ENCODE assay signal across 8 mouse cellular contexts in genomic region chr8:8994596-8995189, GRCm38 (mm10).
DNase-seq lines count a peak whose midpoint lies in the region; ATAC-seq and TF ChIP-seq lines count a peak whose summit lies in the region.

No protein-coding gene starts in this region.

- H3K4me2 ChIP-seq in embryonic facial prominence, embryonic 12.5 days (replicated peaks): peak overlapping the region; percentile 59
- peak overlapping the region; percentile 65 for H3K4me2 ChIP-seq in heart, embryonic 11.5 days
- peak overlapping the region; percentile 23; the same call in 1 of the 2 replicates for H3K4me2 ChIP-seq in liver, embryonic 14.5 days (ENCODE audit: low read depth)
- H3K4me2 ChIP-seq in neural tube, embryonic 12.5 days (replicated peaks): peak overlapping the region; percentile 55

- peak overlapping the region; percentile 45; the same call in 1 of the 2 replicates for H3K9ac ChIP-seq in embryonic facial prominence, embryonic 12.5 days
- peak overlapping the region; percentile 70 for H3K9ac ChIP-seq in heart, embryonic 11.5 days (ENCODE audit: low read depth, low read length)
- H3K9ac ChIP-seq in liver, embryonic 14.5 days (replicated peaks): no peak overlapping the region
- H3K9ac ChIP-seq in neural tube, embryonic 12.5 days: peak overlapping the region; percentile 29; the same call in 1 of the 2 replicates

- TF ChIP-seq CTCF in liver, embryonic 14.5 days (IDR thresholded peaks at IDR 0.05; ENCODE audit: low read depth): no peak

- TF ChIP-seq EP300 in liver, embryonic 14.5 days (IDR thresholded peaks at IDR 0.05; ENCODE audit: low read depth): no peak

- peak; percentile 50 to 53 for DNase-seq in cerebellum, postnatal 10 days
- no peak for DNase-seq in cerebellum, adult 11 months
- peak; percentile 62 to 77 for DNase-seq in kidney, adult 8-10 months
- no peak for DNase-seq in liver, embryonic 14.5 days (ENCODE audit: low read depth in 3 of 3, low spot score in 3 of 3)
- no peak for DNase-seq in T-cell, adult 2 months (ENCODE audit: low spot score)

- H3K4me1 ChIP-seq in embryonic facial prominence, embryonic 12.5 days: peaks cover 34% of the 10 kb centered on the region
- peaks cover 20% of the 10 kb centered on the region for H3K4me1 ChIP-seq in heart, embryonic 11.5 days (ENCODE audit: control insufficient read depth, insufficient read depth, low read length)
- 0 out of 4 replicates have a peak, but pooled peaks cover 0 to 2% of the 10 kb centered on the region in 2 experiments for H3K4me1 ChIP-seq in liver, embryonic 14.5 days (replicated peaks; ENCODE audit: control insufficient read depth in 2 of 2, insufficient read depth in 2 of 2, low read length in 1 of 2)
- peaks cover 27% of the 10 kb centered on the region for H3K4me1 ChIP-seq in neural tube, embryonic 12.5 days

- no peaks in the 10 kb centered on the region for H3K27me3 ChIP-seq in embryonic facial prominence, embryonic 12.5 days
- no peaks in the 10 kb centered on the region for H3K27me3 ChIP-seq in heart, embryonic 11.5 days (ENCODE audit: control insufficient read depth, insufficient read depth, low read length)
- H3K27me3 ChIP-seq in liver, embryonic 14.5 days (ENCODE audit: control insufficient read depth, insufficient read depth, low read length): peaks cover 2% of the 10 kb centered on the region
- H3K27me3 ChIP-seq in neural tube, embryonic 12.5 days (replicated peaks): no peaks in the 10 kb centered on the region

- peak overlapping the region; percentile 50 for H3K27ac ChIP-seq in embryonic facial prominence, embryonic 12.5 days
- peak overlapping the region; percentile 78 for H3K27ac ChIP-seq in heart, embryonic 11.5 days (ENCODE audit: low read depth, low read length)
- H3K27ac ChIP-seq in liver, embryonic 14.5 days: no peak overlapping the region
- H3K27ac ChIP-seq in neural tube, embryonic 12.5 days: 0 out of 2 replicates have a peak overlapping the region, but pooled peaks have one; percentile 9

- no peaks in the 10 kb centered on the region for H3K9me3 ChIP-seq in embryonic facial prominence, embryonic 12.5 days
- H3K9me3 ChIP-seq in heart, embryonic 11.5 days (replicated peaks; ENCODE audit: control insufficient read depth, low read length): no peaks in the 10 kb centered on the region
- no peaks in the 10 kb centered on the region for H3K9me3 ChIP-seq in liver, embryonic 14.5 days (ENCODE audit: control insufficient read depth, low read length)
- no peaks in the 10 kb centered on the region for H3K9me3 ChIP-seq in neural tube, embryonic 12.5 days

- ATAC-seq in embryonic facial prominence, embryonic 12.5 days (ENCODE audit: insufficient number of reproducible peaks, insufficient read depth, low FRiP score, low TSS enrichment): peak; percentile 75
- ATAC-seq in heart, embryonic 11.5 days (replicated peaks; ENCODE audit: insufficient number of reproducible peaks, low FRiP score, low TSS enrichment): peak; percentile 82
- peak; percentile 69 for ATAC-seq in liver, embryonic 14.5 days (ENCODE audit: insufficient read depth)
- peak; percentile 93 for ATAC-seq in neural tube, embryonic 12.5 days (ENCODE audit: low FRiP score, low read depth)

- no peaks in the 10 kb centered on the region for H3K36me3 ChIP-seq in embryonic facial prominence, embryonic 12.5 days
- no peaks in the 10 kb centered on the region for H3K36me3 ChIP-seq in heart, embryonic 11.5 days (ENCODE audit: control insufficient read depth, insufficient read depth, low read length)
- no peaks in the 10 kb centered on the region for H3K36me3 ChIP-seq in liver, embryonic 14.5 days (replicated peaks; ENCODE audit: control insufficient read depth, insufficient read depth, low read depth)
- H3K36me3 ChIP-seq in neural tube, embryonic 12.5 days: no peaks in the 10 kb centered on the region

- H3K4me3 ChIP-seq in embryonic facial prominence, embryonic 12.5 days: peak overlapping the region; percentile 32
- H3K4me3 ChIP-seq in heart, embryonic 11.5 days (ENCODE audit: low read depth, low read length): peak overlapping the region; percentile 38
- no peak overlapping the region for H3K4me3 ChIP-seq in liver, embryonic 14.5 days (ENCODE audit: insufficient read depth in 1 of 2, low read depth in 2 of 2, low read length in 2 of 2)
- H3K4me3 ChIP-seq in neural tube, embryonic 12.5 days: peak overlapping the region; percentile 11; the same call in 1 of the 2 replicates

- WGBS in embryonic facial prominence, embryonic 12.5 days: under 1% methylated on average over 17 of the region's 17 CpGs
- 3% methylated on average over 17 of the region's 17 CpGs for WGBS in heart, embryonic 11.5 days (ENCODE audit: insufficient replicate concordance)
- WGBS in liver, embryonic 14.5 days (ENCODE audit: insufficient replicate concordance): 7% methylated on average over 17 of the region's 17 CpGs
- WGBS in neural tube, embryonic 12.5 days: 2% methylated on average over 17 of the region's 17 CpGs

Comparison
In these comparisons a context has a peak if more than half of its experiments do, and no peak if none do; other contexts are left out.
1. DNase-seq: peak in cerebellum, postnatal 10 days (2 of 2) and kidney, adult 8-10 months (2 of 2); none in cerebellum, adult 11 months (single experiment), liver, embryonic 14.5 days (0 of 3) and T-cell, adult 2 months (single experiment).
2. H3K4me3 ChIP-seq: peak in embryonic facial prominence, embryonic 12.5 days (single experiment), heart, embryonic 11.5 days (single experiment) and neural tube, embryonic 12.5 days (single experiment); none in liver, embryonic 14.5 days (0 of 2).
3. Peak in every context shown above with its lines, with median percentiles within 50 percentile points of each other: ATAC-seq and H3K4me2 ChIP-seq.